Mouse (Mus musculus): ENCODE data around the gene Arrb1.

GRCm38 (mm10) chr7:99590064-99590463, 54.8 kb downstream of the Arrb1 start:
- TF ChIP-seq CTCF (IDR thresholded peaks at IDR 0.05; ENCODE audit: low read depth, low read length) (peak; percentile 72), POLR2A (IDR thresholded peaks at IDR 0.05; ENCODE audit: extremely low read depth, insufficient read depth, low read length) (no peak)

Measured in liver, adult 2 months (tissue).